Mouse (Mus musculus) stomach, postnatal 0 days (tissue): ENCODE results near the gene Tmem259. TPM values are rescaled to one million over a fixed set of nuclear protein-coding genes. Genes with fewer than 3 reads are reported as not detected.
A peak's percentile ranks its signal among the peaks of the same experiment; 100 is the strongest.
"Not testable (repeated sequence)": the region's sequence is repeated elsewhere in the genome, so short reads cannot be mapped to it uniquely, and the experiment has no call there.

ENCODE experiments used
- ATAC-seq: fragments of 200-750 bp; cut with Nextera tagmentation; 2 replicates; pipeline ENCODE4 v1.8.0; 2017; ENCODE audit not compliant: low FRiP score, low TSS enrichment
- DNase-seq: peaks from one replicate; pipeline ENCODE4 v3.0.0-alpha.2; 2016; ENCODE audit warnings: low spot score
- H3K27ac ChIP-seq: fragments of 300-500 bp; sonication (generic); replicated peaks from 2 replicates; pipeline ENCODE4 v1.5.1; 2014; ENCODE audit warnings: mild to moderate bottlenecking, control low read depth
- H3K27me3 ChIP-seq: fragments of 300-500 bp; sonication (generic); 2 replicates; pipeline ENCODE4 v1.6.1; 2014; ENCODE audit warnings: low read length; ENCODE audit not compliant: control insufficient read depth, insufficient read depth
- H3K36me3 ChIP-seq: fragments of 300-500 bp; sonication (generic); 2 replicates; pipeline ENCODE4 v1.6.1; 2014; ENCODE audit warnings: low read length, mixed read lengths; ENCODE audit not compliant: control insufficient read depth, insufficient read depth
- H3K4me1 ChIP-seq: fragments of 300-500 bp; sonication (generic); replicated peaks from 2 replicates; pipeline ENCODE4 v1.6.1; 2014; ENCODE audit warnings: antibody characterized with exemption; ENCODE audit not compliant: control insufficient read depth, insufficient read depth
- H3K4me2 ChIP-seq: fragments of 300-500 bp; sonication (generic); replicated peaks from 2 replicates; pipeline ENCODE4 v1.6.1; 2014; ENCODE audit warnings: low read depth, mild to moderate bottlenecking, control low read depth, moderate library complexity
- H3K4me3 ChIP-seq: fragments of 300-500 bp; sonication (generic); 2 replicates; pipeline ENCODE4 v1.5.1; 2014; ENCODE audit warnings: low read depth, low read length, control low read depth
- H3K9ac ChIP-seq: fragments of 300-500 bp; sonication (generic); 2 replicates; pipeline ENCODE4 v1.6.1; 2014; ENCODE audit warnings: mild to moderate bottlenecking, low read length, control low read depth, mixed read lengths
- H3K9me3 ChIP-seq: fragments of 300-500 bp; sonication (generic); 2 replicates; pipeline ENCODE4 v1.6.1; 2016; ENCODE audit warnings: low read length; ENCODE audit not compliant: control insufficient read depth
- CTCF ChIP-seq: IDR thresholded peaks from 2 replicates; pipeline ENCODE4 v1.5.1; 2016; ENCODE audit warnings: antibody characterized with exemption, low read depth, mild to moderate bottlenecking, moderate library complexity
- EP300 ChIP-seq: optimal IDR thresholded peaks from 2 replicates; pipeline ENCODE3; 2016; ENCODE audit warnings: antibody characterized with exemption
- WGBS: fragments of 180-500 bp; shearing (Covaris S2); extraction: QIAGEN DNeasy Blood & Tissue Kit; methylation state at CpG from one replicate; pipeline ENCODE4 v1.1.7; 2014; 5-methylcytosine and 5-hydroxymethylcytosine counted together
- polyA plus RNA-seq: library from polyadenylated mRNA; unstranded; fragments of >200 nt; fragmentation: Nextera tagmentation; extraction: Ambion mirVana; gene quantifications from 2 replicates; pipeline ENCODE4 v1.2.1, GENCODE M21; 2015

Gene Tmem259
- polyA plus RNA-seq, 1 experiment from 2014 or later, result 18.5 TPM

DNA sequence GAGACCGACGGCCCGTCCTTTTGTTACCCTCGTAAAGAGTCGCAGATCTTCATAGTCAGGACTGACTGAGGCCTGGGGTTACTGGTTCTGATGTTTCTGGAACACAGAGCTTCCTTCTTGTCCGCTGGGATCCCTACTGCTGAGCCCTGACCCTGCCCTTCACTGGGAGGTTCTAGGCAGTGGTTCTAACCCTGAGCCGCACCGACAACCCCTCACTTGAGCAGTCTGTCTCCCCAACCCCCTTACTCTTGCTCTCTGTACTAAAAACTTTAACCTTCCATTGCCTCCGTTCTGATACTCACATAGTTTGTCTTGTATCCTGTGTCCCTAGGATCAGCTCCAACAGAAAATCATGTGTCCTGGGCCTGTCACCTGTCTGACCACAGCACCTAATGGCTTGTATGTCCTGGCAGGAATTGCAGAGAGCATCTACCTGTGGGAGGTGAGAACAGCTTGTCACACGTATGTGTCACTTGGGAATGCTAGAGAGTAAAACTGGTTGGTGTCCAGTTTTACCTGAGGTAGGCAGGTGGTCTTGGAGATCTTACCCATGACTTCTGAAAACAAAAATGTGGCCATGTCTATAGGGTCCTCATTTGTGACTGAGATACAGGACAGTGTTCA is 23.3 kb downstream of the Tmem259 start:
- Histone ChIP-seq H3K27ac (no peak overlapping the region; the same call in 1 of the 2 replicates), H3K9ac (peak overlapping the region; percentile 82), H3K27me3 (no peaks in the 10 kb centered on the region), H3K9me3 (no peaks in the 10 kb centered on the region), H3K4me1 (no peaks in the 10 kb centered on the region), H3K36me3 (peaks cover 9% of the 10 kb centered on the region), H3K4me2 (peak overlapping the region; percentile 92), H3K4me3 (peak overlapping the region; percentile 86)
- DNase-seq (no peak), ATAC-seq (no peak)
- 12% methylated on average over 10 of the region's 10 CpGs for WGBS
- TF ChIP-seq CTCF (no peak), EP300 (no peak)

DNA sequence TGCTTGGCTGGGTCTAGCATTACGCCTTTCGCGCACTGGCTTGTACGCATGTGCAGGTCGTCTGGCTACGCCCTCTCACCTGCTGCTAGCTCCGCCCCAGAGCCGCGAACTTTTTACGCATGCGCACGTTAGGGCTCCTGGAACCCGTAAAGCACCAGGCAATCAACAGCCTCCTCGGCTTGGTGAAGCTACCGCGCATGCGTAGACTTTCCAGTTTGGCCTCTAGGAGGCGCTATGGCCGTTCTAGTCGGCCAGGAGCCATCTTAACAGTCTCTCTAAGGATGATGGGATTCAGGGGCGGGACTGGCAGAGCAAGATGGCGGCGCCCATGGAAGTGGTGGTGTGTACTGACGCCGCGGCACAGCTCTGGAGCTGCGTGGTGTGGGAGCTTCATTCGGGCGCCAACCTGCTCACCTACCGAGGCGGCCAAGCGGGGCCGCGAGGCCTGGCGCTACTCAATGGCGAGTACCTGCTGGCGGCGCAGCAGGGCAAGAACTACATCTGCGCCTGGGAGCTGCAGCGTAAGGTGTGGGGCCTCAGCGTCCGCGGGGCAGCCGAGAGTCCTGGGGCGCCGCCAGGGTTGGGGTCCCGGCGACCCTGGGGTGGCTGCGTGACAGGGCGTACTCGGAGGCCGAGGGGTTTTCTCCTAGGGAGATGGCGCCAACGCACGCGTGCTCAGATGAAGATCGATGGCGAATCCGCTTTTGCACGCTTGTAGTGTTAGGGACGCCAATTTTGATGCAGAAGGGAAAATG is 24.1 kb downstream of the Tmem259 start, which contains the start of gene Wdr18:
TSS of gene Wdr18 (plus strand) at position 306 of the 755 bp plus-strand sequence.
- DNase-seq (peak; percentile 100), ATAC-seq (peak; percentile 93)
- no peaks in the 10 kb centered on the region for H3K9me3 ChIP-seq
- no peaks in the 10 kb centered on the region for H3K27me3 ChIP-seq
- H3K27ac ChIP-seq, result peak within 1 kb of the TSS; percentile 53; the same call in 1 of the 2 replicates
- WGBS, result under 1% methylated on average over 61 of the region's 61 CpGs
- peak; percentile 100 for TF ChIP-seq CTCF
- no peak for TF ChIP-seq EP300
- peak within 1 kb of the TSS; percentile 86 for H3K4me3 ChIP-seq
- H3K9ac ChIP-seq, result peak within 1 kb of the TSS; percentile 82
- H3K4me2 ChIP-seq, result peak within 1 kb of the TSS; percentile 92
- H3K36me3 ChIP-seq, result peaks cover 3% of the 10 kb centered on the region; the same call in 1 of the 2 replicates
- no peaks in the 10 kb centered on the region for H3K4me1 ChIP-seq

DNA sequence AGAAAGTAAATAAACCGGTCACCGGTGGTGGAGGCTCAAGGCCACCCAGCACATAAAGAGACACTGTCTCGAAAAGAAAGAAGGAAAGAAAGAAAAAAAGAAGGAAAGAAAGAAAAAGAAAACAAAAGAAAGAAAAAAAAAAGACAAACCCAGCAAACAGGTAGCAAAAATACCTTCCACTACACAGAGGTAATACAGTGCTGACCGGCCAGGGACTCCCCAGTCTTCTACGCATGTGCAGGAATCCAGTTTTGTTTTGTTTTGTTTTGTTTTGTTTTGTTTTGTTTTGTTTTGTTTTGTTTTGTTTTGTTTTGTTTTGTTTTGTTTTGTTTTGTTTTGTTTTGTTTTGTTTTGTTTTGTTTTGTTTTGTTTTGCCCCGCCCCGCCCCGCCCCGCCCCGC is 24.7 kb downstream of the Tmem259 start:
- Histone ChIP-seq H3K4me2 (peak overlapping the region; percentile 32), H3K4me3 (peak overlapping the region; percentile 86; the same call in 1 of the 2 replicates)
- WGBS, result 26% methylated on average over 10 of the region's 10 CpGs
- not testable (repeated sequence) for H3K9me3 ChIP-seq, ATAC-seq, DNase-seq, H3K4me1 ChIP-seq, H3K27ac ChIP-seq, H3K9ac ChIP-seq, H3K36me3 ChIP-seq, H3K27me3 ChIP-seq

DNA sequence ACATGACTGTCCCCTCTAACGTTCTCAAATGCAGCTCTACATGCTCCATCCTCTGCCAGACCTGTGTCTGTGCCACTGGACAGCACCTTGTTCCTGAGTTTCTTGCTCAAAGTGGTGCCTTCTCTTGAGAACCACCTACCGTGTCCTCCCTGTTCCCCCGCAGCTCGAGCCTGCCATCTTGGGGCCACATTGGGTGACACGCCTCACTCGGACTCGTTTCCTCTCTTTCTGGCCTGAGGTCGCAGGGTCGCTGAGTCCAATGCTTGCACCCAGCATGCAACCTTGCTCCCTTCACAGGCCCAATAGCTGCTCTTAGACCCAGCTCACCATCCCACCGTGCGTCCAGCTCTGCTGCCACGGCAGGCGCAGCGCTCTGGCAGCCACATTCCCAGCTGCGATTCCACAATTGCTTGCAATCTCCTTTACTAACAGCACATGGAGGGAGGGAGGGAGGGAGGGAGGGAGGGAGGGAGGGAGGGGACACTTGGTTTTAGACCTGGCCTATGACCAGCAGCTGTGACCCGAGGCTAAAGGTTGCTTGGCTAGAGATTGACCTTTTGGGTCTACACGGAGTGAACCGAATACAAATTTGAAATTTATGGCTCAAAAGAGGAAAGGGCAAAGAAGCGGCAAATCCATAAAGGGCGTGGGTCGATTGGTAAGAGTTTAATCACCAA is 25.9 kb downstream of the Tmem259 start:
- peak overlapping the region; percentile 23; the same call in 1 of the 2 replicates for H3K4me2 ChIP-seq

DNA sequence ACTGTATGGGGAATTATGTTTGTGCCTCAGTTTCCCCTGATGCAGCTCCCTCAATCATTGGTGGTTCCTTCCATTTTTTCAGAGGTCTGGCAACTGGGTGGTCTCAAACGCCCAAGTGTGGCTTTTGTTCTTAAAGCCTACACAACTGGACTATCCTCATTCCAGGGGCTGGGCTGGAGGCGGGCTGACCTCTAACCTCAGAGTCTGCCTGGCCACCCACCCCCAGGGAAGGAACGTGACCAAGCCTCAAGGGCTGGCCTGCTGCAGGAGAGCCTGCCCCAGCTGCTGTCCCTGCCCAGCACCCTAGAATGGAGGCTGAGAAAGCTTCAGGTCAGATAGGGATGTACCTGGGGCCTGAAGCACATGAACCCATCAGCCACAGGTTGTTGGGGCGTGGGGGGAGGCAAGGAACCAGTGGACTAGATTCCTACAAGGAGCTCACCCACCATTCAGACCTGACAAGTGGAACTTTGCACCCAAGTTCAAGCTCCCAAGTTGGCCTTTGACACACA is 27.4 kb downstream of the Tmem259 start:
- TF ChIP-seq EP300 (no peak), CTCF (no peak)
- 39% methylated on average over 4 of the region's 4 CpGs for WGBS
- no peak for ATAC-seq

More for the DNA sequence above, 25.9 kb downstream of the Tmem259 start:
- WGBS, result 15% methylated on average over 21 of the region's 21 CpGs
- Histone ChIP-seq H3K9me3 (no peaks in the 10 kb centered on the region), H3K36me3 (peaks cover 6% of the 10 kb centered on the region; the same call in 1 of the 2 replicates), H3K4me3 (no peak overlapping the region), H3K27me3 (no peaks in the 10 kb centered on the region), H3K9ac (no peak overlapping the region), H3K4me1 (no peaks in the 10 kb centered on the region), H3K27ac (no peak overlapping the region)
- TF ChIP-seq CTCF, result peak; percentile 99
- TF ChIP-seq EP300, result no peak
- peak; percentile 19; the same call in 1 of the 2 replicates for ATAC-seq
- DNase-seq, result peak; percentile 84

More for the DNA sequence above, 27.4 kb downstream of the Tmem259 start:
- Histone ChIP-seq H3K4me3 (no peak overlapping the region), H3K9me3 (no peaks in the 10 kb centered on the region), H3K36me3 (peaks cover 7% of the 10 kb centered on the region), H3K9ac (no peak overlapping the region), H3K4me1 (no peaks in the 10 kb centered on the region), H3K27me3 (no peaks in the 10 kb centered on the region), H3K27ac (no peak overlapping the region), H3K4me2 (no peak overlapping the region)
- no peak for DNase-seq
